Mouse (Mus musculus) intestine, postnatal 0 days (tissue): ENCODE results near the gene Pfkl. TPM values are rescaled to one million over a fixed set of nuclear protein-coding genes. Genes with fewer than 3 reads are reported as not detected.
"Not testable (repeated sequence)": the region's sequence is repeated elsewhere in the genome, so short reads cannot be mapped to it uniquely, and the experiment has no call there.

Experiments used
- ATAC-seq: fragments of 200-750 bp; cut with Nextera tagmentation; 2 replicates; pipeline ENCODE4 v1.8.0; 2017; ENCODE audit warnings: mild to moderate bottlenecking, moderate TSS enrichment, moderate library complexity
- H3K27ac ChIP-seq: fragments of 300-500 bp; sonication (generic); 2 replicates; pipeline ENCODE4 v1.5.1; 2014; ENCODE audit warnings: mild to moderate bottlenecking, low read depth, low read length, moderate library complexity
- H3K27me3 ChIP-seq: fragments of 300-500 bp; sonication (generic); replicated peaks from 2 replicates; pipeline ENCODE4 v1.6.1; 2014; ENCODE audit warnings: low read length, mixed read lengths; ENCODE audit not compliant: control insufficient read depth, insufficient read depth
- H3K36me3 ChIP-seq: fragments of 300-500 bp; sonication (generic); 2 replicates; pipeline ENCODE4 v1.6.1; 2014; ENCODE audit warnings: mild to moderate bottlenecking, moderate library complexity; ENCODE audit not compliant: control insufficient read depth, insufficient read depth
- H3K4me1 ChIP-seq: fragments of 300-500 bp; sonication (generic); replicated peaks from 2 replicates; pipeline ENCODE4 v1.6.1; 2014; ENCODE audit warnings: antibody characterized with exemption, low read length, mixed read lengths; ENCODE audit not compliant: control insufficient read depth, insufficient read depth
- H3K4me2 ChIP-seq: fragments of 300-500 bp; sonication (generic); replicated peaks from 2 replicates; pipeline ENCODE4 v1.6.1; 2014; ENCODE audit warnings: low read depth, mild to moderate bottlenecking, moderate library complexity
- H3K4me3 ChIP-seq: fragments of 300-500 bp; sonication (generic); 2 replicates; pipeline ENCODE4 v1.5.1; 2014; ENCODE audit warnings: low read depth, low read length
- H3K9ac ChIP-seq: fragments of 300-500 bp; sonication (generic); 2 replicates; pipeline ENCODE4 v1.6.1; 2014; ENCODE audit warnings: mild to moderate bottlenecking, low read depth, low read length
- H3K9me3 ChIP-seq: fragments of 300-500 bp; sonication (generic); 2 replicates; pipeline ENCODE4 v1.6.1; 2016; ENCODE audit warnings: mixed run types; ENCODE audit not compliant: control insufficient read depth
- CTCF ChIP-seq: sonication (generic); IDR thresholded peaks from 2 replicates; pipeline ENCODE4 v1.5.1; 2016; ENCODE audit warnings: low read depth, mild to moderate bottlenecking, control low read depth, antibody characterized with exemption, moderate library complexity
- WGBS: fragments of 180-500 bp; shearing (Covaris S2); extraction: QIAGEN DNeasy Blood & Tissue Kit; methylation state at CpG from one replicate; pipeline ENCODE4 v1.1.7; 2014; 5-methylcytosine and 5-hydroxymethylcytosine counted together
- polyA plus RNA-seq: library from polyadenylated mRNA; unstranded; fragments of >200 nt; fragmentation: Nextera tagmentation; extraction: Ambion mirVana; gene quantifications from 2 replicates; pipeline ENCODE4 v1.2.1, GENCODE M21; 2015

Gene Pfkl
- polyA plus RNA-seq, 1 experiment from 2014 or later = 51.1 TPM

GRCm38 (mm10) chr10:78031987-78032386 lies 22.1 kb upstream of the Pfkl start:
- Histone ChIP-seq H3K27ac (no peak overlapping the region), H3K27me3 (0 out of 2 replicates have a peak, but pooled peaks cover 3% of the 10 kb centered on the region), H3K4me1 (no peaks in the 10 kb centered on the region), H3K36me3 (no peaks in the 10 kb centered on the region), H3K9ac (no peak overlapping the region), H3K4me2 (no peak overlapping the region), H3K4me3 (no peak overlapping the region), H3K9me3 (no peaks in the 10 kb centered on the region)
- ATAC-seq = peak; percentile 79
- WGBS = 45% methylated on average over 2 of the region's 2 CpGs
- TF ChIP-seq CTCF = no peak

- Histone ChIP-seq H3K9ac (no peak overlapping the region), H3K36me3 (no peaks in the 10 kb centered on the region), H3K4me1 (no peaks in the 10 kb centered on the region), H3K4me2 (no peak overlapping the region), H3K9me3 (no peaks in the 10 kb centered on the region), H3K27me3 (no peaks in the 10 kb centered on the region), H3K27ac (no peak overlapping the region), H3K4me3 (no peak overlapping the region)
- no peak for TF ChIP-seq CTCF
- WGBS = 97% methylated on average over 1 of the region's 1 CpGs
- ATAC-seq = no peak
Measured at GRCm38 (mm10) chr10:78029080-78029479, 19.2 kb upstream of the Pfkl start.

GRCm38 (mm10) chr10:78028129-78028528 lies 18.2 kb upstream of the Pfkl start:
- Histone ChIP-seq H3K27me3 (no peaks in the 10 kb centered on the region), H3K4me1 (no peaks in the 10 kb centered on the region), H3K9ac (no peak overlapping the region), H3K4me2 (no peak overlapping the region), H3K36me3 (no peaks in the 10 kb centered on the region), H3K9me3 (no peaks in the 10 kb centered on the region), H3K27ac (no peak overlapping the region), H3K4me3 (no peak overlapping the region)
- TF ChIP-seq CTCF = peak; percentile 96
- 2% methylated on average over 5 of the region's 5 CpGs for WGBS
- peak; percentile 28 for ATAC-seq

- peak; percentile 64 for TF ChIP-seq CTCF
- H3K9me3 ChIP-seq, ATAC-seq, H3K36me3 ChIP-seq, H3K9ac ChIP-seq, H3K4me2 ChIP-seq, H3K4me1 ChIP-seq, H3K27me3 ChIP-seq, H3K4me3 ChIP-seq, H3K27ac ChIP-seq: not testable (repeated sequence)
- 61% methylated on average over 6 of the region's 8 CpGs for WGBS
Measured at GRCm38 (mm10) chr10:78025453-78025852, 15.6 kb upstream of the Pfkl start.

- not testable (repeated sequence) for H3K27ac ChIP-seq, H3K9ac ChIP-seq, ATAC-seq, H3K9me3 ChIP-seq, H3K4me1 ChIP-seq, H3K36me3 ChIP-seq, H3K4me3 ChIP-seq, H3K4me2 ChIP-seq, H3K27me3 ChIP-seq
- 94% methylated on average over 6 of the region's 11 CpGs for WGBS
Measured at GRCm38 (mm10) chr10:78019984-78020383, 10.1 kb upstream of the Pfkl start.

- Histone ChIP-seq H3K4me3 (no peak overlapping the region), H3K4me1 (no peaks in the 10 kb centered on the region), H3K27ac (no peak overlapping the region), H3K36me3 (no peaks in the 10 kb centered on the region), H3K9me3 (no peaks in the 10 kb centered on the region), H3K27me3 (no peaks in the 10 kb centered on the region), H3K9ac (no peak overlapping the region), H3K4me2 (no peak overlapping the region)
- WGBS = 69% methylated on average over 4 of the region's 4 CpGs
- TF ChIP-seq CTCF = no peak
- peak; percentile 33; the same call in 1 of the 2 replicates for ATAC-seq
Measured at GRCm38 (mm10) chr10:78019291-78019690, 9.4 kb upstream of the Pfkl start.

GRCm38 (mm10) chr10:78018797-78019203 lies 8.9 kb upstream of the Pfkl start:
- peak; percentile 96 for TF ChIP-seq CTCF
- Histone ChIP-seq H3K9me3 (no peaks in the 10 kb centered on the region), H3K4me2 (peak overlapping the region; percentile 63), H3K9ac (no peak overlapping the region), H3K4me3 (no peak overlapping the region), H3K27ac (no peak overlapping the region), H3K4me1 (no peaks in the 10 kb centered on the region), H3K27me3 (no peaks in the 10 kb centered on the region), H3K36me3 (no peaks in the 10 kb centered on the region)
- peak; percentile 78 for ATAC-seq
- WGBS = 11% methylated on average over 19 of the region's 19 CpGs
